Mouse (Mus musculus) urinary bladder, postnatal 4 days (tissue): ENCODE results near the gene Ptprd.

ENCODE experiments used
- DNase-seq, 2 experiments: peaks; one replicate each; pipeline ENCODE4 v3.0.0; 2021 to 2022; ENCODE audit warnings: low spot score in 2 of 2

Gene Ptprd

DNA sequence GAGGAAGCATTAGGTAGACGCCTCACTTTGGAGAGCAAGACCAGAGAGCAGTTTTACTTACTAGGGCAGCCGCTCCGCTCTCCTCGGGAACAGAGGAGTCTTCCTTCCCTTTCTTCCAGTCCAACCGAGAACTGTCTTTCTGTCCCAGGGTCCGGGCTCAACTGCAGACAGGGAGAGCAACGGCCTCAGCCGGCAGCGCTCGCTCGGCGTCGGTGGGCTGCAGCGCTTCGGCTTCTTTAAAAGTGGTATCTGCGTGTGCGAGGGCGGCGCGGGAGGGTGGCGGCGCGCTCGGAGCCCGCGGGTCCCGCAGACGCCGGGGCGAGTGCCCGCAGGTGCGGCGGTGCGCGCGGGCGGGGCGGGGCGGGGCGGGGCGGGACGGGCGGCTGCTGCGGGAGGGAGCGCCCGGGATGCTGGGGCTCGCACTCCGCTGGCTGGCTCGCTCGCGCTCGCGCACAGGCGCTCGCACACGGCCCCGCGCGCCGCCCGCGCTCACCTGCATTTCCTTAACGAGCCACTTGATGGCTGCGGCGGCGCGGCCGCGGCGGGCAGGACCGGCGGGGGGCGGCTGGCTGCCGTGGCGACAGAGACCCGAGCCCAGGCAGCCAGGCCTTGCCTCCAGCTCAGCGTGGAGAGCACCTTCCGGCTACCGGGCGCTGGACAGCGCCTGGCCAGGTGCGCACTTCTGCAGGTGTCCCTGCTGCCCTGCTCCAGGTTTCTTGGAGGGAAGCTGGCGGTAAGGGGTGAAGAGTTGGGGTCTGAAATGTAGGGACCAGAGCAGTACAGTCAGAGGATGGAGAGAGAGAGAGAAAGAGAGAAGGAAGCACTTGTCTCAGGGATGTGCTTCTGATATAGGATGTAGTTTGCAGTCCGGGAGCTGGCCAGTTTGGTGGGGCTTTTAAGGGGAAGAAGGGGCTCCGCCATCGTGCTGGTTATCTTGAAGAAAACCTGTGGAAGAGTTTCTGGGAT, at the start of gene Ptprd:
TSS of gene Ptprd (minus strand) at position 433 of the 966 bp plus-strand sequence.
- peak in 1 of 2 experiments; percentile 17 for DNase-seq

DNA sequence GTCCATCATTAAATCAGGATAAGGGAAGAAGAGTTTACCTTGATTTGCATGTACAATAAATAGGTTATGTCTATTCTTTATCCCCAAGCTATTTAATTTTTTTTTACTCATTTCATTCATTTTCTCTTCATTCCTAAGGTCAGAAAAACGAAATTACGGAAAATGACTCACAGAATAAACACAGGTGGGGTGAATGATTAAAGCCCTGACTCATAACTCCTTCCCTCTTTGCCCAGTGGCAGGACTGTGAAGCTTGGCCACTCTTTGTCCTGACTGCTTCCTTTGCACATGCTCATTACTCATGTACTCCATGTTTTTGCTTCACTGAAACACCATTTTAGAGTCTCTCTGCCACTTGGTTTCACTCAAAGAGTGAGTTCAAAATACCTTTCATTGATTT, 24.1 kb upstream of the Ptprd start:
- no peak for DNase-seq

DNA sequence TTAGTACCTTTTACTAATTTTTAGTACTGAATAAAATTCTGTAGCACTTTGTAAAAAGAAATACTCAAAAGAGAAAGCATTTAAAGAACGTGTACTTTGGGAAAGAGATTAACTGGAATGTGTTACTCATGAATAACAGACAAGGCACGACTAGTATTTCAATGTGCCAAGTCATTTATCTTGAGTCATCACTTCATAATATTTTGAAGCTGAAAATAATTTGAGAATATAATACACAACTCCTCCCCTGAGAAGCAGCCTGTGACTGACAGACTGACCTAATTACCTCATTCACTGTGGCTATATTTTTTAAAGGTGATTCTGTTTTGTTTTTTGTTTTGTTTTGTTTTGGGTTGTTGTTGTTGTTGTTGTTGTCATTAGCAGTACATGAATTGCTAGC, 23.6 kb upstream of the Ptprd start:
- DNase-seq, result no peak

DNA sequence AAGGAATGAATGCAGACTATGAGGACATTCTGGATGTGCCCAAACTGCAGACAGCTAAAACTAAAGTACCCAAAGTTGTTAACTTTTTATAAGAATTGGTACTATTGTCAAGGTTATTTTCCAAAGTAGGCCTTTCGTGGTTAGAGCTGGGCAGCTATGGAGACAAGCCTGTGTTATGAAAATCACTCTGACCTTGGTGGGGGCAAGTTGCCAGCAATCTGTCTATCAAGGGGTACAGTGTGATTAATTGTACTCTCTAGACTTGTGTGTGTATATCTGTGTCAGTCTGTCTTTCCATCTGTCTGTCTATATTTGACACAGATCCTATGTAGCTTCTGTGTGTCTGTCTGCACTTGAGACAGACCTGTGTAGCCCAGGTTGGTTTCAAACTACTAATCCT, 22.9 kb upstream of the Ptprd start:
- no peak for DNase-seq

DNA sequence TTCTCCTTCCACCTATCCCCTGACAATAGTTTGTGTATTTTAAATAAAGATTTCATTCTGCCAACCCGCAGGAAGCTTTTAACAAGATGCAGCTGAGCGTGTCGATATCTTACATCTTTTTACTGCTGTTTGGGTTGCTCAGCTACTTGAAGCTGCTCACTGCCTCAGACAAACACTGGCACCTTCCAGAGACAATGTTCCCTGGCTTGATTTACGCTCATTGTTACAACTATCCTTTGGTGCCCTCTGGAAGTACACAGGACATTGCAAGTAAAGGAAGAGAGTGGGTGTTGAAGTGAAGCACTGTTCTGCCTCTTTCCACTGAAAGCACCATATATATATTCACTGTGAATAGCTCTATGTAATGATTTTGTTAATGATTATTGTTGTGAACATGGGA, 2.2 kb upstream of the Ptprd start:
- no peak for DNase-seq

DNA sequence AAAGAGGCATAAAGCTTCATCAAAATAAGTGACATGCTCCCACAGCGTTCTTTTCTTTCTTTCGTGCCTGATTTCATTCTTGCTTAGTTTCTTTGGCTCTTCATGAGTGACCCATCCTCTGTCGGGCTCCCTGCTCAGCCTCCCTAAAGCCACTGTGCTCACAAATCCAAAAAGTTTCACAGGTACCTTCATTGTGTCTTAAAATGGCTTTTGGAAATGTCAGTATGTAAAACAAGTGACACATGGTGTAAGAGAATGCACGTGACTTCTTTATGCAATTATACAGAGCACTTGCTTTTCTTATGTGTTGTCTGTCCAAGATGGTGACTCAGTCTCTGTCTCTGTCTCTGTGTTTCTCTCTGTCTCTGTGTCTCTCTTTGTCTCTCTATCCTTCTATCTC, 1.2 kb upstream of the Ptprd start:
- DNase-seq, result no peak

DNA sequence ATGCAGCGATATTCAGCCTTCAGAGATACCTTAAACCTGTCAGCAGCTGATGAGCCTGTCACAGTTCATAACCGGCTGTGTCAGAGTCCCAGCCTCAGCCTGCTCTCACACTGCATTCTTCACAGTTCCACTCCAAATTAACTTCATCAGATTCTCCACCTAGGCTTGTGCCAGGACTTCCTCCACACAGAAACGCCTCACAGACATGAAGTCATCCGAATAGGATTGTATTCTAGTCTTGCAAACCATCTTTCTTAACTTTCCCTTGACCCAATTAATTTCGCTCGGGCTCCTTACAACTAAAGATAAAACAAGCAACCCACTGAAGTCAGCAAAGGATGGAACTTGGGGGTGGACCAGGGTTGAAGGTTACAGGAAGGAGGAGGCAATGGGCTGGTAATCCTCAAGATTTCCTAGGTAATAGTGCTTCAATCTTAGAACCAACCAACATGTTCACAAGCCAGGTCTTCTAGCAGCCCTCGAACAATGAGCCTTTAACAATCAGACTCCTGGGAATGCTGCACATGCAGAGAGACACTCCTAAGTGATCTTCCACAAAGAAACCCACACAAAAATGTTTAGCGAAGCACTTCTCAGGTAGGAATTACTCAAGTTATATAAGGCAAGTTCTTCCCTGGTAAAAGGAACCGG, 758 bp downstream of the Ptprd start:
- no peak for DNase-seq

DNA sequence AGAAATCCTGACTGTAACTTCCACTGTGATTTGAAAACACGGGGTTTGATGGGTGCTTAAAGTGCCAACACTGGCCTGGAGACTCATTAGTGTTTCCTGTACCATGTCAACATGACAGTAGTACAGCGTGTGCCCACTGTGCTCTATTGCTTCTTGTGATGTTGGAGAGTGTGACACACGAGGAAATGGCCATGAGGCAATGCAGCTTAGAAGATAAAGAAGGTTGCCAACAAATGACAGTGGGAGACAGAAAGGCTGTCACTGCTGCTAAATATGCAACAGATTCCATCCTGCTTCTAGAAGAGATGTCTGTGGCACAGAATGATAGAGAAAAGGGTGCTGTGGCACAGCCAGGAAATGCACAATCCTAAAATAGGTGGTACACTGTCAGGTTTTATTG, 6.7 kb downstream of the Ptprd start:
- DNase-seq, result no peak

DNA sequence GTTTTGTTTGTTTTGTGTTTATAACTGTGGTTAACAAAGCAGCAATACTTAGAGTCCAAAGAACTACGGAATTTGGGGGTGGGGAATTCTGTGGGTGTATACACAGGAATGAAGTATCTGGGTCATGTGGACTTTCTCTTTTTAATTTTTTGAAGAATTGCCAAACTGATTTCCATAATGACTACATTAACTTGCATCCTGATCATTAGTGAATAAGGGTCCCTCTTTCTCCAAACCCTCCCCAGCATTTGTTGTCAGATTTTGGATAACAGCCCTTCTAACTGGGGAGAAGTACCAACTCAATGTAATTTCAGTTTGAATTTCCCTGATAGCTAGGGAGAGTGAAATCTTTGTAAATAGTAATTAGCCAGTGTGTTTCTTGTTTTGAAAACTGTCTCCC, 43.3 kb downstream of the Ptprd start:
- no peak for DNase-seq

DNA sequence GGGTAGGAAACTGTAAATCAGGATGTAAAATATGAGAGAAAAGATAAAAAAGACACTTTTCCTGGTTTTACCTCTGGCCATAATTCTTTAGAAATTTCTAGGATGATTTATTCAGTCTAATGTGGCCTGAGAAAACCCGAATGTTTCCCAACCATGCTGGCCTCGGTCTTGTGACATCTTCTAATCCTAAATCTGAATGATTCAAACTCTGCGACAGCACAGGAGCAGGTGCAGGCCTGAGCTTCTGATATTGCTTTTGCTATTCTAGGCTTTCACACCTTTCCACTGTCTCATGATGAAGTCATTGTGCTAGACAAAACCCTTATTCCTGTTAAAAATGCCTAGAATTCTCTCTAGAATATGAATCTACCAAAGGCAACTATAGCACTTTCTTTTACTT, 51.3 kb downstream of the Ptprd start:
- no peak for DNase-seq

DNA sequence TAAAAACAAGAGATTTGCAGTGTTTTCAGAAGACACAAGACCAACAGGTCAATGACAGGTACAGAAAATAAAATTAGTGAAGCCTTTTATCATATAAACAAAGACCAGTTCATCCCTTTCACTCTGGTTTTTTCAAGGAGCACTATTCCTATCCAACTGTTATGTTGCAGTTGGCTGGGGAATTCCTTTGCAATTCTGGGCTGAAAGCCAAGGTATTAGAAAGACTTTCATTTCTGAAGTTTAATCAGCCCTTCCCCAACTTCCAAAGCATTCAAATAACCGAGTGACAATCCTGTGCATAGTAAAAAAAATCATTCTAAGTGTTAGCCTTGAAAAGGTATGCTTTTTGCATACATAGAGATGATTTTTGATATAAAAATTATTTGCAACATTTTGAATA, 61.2 kb downstream of the Ptprd start:
- DNase-seq, result no peak

DNA sequence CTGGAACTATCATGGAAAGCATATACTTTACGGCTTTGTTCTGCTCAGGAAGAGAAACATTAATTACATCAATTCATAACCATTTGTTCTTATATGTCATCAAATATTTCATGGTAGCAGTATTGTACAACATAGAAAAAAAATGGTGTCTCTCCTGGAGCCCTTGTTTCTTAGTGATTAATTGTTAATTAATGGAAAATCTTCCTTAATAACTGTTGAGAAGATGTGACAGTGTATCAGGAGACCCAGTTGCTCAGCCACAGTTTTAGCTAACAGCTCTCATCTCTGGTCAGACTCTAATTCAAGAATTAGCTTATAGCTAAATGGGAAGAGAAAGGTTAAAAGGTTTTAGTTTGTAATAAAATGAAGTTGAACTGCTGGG, 69.0 kb downstream of the Ptprd start:
- no peak for DNase-seq

DNA sequence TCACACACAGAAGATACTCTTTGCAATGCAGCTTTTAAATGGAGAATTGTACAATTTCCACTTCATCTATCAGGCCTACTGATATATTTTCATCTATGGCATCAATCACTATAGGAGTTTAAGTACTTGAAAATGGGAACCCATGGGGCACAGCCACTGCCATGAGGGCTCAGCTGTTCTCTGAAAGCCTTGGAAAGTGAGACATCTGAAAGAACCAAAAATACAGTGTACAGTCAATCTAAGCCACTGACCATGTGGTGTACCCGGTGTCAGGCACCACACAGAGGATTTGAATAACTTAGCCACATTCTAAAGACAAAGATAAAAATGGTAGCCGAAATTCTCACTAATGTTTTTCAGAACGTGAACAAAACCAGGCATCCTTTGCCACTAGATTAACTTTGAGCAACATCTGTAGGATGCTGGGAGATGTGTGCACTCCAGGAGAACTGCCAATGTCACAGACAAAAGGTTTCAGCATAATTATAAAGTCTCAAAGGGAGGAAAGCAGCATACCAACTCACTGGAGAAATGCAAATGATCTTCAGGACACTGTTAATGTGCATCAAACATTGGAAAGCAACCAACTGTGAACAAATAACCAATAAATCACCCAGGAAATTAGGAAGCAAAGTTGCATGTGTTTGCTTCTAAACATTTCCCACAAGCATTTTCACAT, 69.5 kb downstream of the Ptprd start:
- DNase-seq, result no peak

DNA sequence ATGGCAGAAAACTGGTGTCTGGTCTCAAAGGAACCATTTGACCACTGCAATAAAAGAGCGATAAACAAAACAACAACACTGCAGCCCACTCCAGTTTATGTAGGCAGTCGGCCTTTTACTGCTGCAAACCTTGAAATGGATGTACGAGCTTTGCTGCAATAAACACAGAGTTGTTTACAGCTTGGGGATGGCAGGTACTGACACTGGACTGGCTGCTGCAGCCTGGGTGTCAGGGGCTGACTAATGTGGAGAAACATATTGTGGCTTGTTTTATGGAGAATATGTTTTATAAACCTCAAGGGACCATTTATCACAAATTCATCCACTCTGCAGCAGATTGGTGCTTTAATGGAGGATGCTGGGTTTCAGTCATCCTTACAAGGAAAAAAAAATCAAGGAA, 100.9 kb downstream of the Ptprd start:
- no peak for DNase-seq

DNA sequence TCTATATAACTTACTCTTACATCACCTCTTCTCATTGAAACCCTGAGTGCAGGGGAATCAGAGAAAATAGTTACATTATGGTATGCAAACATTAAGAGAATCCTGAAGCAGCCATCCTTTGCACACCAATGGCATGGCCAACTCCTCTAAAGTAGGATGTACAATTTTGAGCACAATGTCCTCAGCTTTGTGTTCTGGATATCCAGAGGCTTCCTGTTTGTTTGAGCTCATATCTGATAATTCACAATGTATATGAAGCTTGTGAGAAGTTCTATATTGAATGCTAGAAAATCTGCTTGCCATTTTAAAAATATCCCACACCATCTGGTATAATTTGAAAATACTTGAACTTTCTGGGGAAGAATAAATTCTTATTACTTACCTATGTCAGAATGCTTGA, 114.2 kb downstream of the Ptprd start:
- no peak for DNase-seq

DNA sequence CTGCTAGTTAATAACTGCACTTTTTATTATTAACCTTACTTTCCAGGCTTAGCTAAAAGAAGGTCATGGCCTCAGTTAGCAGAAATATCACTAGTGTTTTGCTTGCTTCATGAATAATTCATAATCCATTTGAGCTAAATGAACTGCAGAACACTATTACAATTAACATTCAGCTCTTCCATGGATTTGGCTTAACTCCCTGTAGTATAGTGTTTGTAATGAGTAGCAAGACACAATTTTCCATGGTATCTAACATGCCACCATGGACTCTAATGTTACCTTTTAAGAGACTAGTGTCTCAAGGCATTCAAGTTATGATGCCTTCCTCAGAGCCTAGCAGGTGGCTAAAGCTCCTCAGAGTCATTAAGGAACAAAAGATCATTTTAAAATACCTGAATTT, 129.0 kb downstream of the Ptprd start:
- no peak for DNase-seq

DNA sequence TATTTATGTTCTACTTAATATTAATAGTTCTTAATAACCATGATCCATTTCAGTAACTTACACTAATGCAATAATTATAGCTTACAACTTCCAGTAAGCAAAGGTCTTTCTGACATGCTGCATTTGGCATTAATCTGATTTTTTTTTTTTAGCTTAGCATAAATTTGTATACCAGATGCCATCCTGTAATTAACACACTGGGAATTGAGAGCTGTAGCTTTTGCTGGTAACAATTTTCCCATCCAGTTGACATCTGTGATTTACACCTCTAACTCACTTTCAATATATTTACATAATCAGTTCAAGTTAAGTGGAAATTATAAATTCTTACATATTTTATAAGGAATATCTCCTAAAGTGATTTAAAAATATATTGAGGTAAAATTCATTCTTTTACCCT, 134.3 kb downstream of the Ptprd start:
- DNase-seq, result no peak

DNA sequence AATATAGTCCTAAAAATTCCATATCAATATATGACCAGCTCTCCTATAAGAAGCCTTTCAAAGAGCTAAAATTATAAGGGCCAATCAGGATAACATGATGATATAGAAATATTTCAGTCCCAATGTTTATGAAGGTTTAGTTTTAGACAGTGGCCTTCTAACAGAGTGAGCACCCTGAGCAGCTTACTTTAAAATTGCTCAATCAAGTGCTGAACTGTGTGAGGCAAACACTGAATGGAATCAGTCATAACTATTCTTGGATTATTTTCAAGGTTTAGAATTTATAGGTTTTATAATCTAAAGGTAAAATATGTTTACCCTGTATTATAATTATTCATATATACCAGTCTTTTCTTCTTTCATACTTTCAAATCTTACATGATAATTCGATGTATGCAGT, 134.7 kb downstream of the Ptprd start:
- no peak for DNase-seq

DNA sequence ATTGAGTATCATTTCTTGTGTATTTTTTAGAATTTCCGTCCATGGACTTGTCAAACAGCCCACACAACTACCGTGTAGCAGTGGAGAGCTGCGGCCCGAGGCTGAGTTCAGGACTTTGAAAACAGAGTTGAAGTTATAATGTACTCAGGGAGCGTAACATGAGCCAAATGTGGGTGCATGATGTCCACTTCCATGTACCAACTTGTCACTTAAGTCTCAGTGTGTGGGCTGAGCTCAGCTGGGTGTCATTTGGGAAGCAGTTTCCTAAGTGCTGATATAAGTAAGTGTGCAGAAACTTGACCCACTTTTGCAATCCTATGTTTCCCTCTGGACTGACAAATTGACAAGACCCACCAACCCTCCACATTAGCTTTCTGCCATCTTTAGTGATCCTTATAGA, 173.4 kb downstream of the Ptprd start:
- DNase-seq, result no peak

DNA sequence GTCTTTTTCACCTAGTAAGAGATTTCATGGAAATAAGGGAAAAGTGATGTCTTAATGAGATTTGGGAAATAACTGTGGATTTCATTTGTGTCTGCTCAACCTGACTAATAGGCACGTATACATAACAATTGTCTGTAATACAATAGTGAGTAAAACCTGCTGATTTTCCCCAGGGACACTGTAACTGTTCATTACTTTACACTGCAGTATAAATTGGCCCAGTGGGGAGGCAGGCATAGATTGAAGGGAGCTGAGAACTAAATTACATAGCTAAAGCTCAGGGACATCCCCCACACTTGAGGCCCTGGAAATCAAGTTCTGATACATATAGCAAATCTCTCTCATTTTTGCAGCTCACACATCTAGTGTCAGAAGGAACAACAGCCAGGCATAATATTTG, 209.7 kb downstream of the Ptprd start:
- no peak for DNase-seq

DNA sequence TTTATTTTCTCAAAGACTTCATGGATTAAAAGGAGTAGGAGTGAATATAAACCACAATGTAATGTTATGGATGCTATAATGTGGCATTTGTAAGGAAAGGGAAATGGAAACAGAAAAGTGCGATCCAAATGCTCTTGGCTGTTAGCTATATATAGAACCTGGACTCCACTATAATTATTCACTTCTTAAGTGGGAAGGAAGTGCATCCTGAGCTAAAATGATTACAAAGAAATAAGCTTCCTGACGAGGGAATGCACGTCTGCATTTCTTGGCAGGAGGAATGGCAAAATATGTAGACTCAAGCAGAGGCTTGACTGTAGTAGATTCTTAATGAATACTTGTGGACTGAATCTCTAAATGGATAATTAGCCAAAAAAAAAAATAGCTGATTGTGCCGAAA, 219.1 kb downstream of the Ptprd start:
- no peak for DNase-seq

DNA sequence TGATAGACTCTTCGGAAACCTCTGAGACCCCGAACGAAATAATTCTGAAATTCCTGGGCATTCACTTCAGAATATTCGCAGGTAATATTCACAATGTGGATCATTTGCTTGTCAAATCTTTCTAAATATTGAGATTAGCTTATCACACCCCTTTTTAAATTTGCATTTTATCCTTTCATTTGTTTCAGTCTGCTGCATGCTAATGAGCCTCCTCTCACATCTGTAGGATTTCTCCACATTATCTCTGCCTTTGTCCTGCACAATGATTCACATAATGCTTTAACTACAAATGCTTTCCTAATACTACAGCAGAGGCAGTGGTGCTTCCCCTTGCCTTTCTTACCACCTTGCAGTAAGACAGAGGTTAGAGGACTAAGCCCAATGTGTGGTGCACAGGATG, 229.7 kb downstream of the Ptprd start:
- DNase-seq, result no peak

DNA sequence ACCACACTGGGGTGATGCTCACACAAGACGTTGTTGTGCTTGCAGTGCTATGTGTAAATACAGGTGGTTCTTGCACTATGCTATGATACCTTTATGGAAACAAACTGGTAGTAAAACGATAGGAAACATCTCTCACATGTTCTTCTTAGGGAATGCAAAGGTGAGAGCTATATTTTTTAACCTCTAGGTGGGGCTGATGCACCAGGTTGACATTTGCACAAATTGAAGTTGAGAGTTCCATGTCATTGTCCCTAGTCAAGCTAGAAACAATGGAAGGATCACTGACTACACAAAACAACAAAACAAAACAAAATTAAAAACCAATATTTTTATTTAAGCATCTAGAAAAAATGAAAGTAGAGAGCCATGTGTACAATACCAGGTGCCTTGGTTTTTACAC, 250.1 kb downstream of the Ptprd start:
- no peak for DNase-seq
